8 mouse cellular contexts compared by ENCODE assay signal in the genomic region with DNA sequence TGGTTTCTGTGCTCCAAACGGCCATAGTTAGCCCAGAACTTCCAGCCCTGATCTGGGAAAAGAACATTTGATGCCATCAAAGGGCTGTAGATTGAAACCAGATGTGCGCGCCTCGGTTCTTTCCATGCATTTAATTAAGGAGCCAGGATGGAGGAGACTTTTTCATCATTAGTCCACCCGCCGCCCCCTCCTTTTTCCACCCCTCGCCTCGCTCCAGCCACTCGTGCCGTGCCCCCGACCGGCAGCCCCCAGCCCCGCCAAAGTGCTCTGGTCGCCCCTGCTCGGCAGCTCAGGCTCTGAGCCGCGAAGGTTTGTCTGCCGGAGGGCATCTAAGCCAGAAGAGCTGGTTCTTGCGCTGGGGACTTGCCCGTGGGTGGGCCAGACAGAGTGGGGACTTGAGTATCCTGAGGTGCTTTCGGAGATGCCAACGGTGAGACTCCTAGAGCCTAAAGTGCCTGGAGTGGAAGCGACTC. TPM values are rescaled to one million over a fixed set of nuclear protein-coding genes. Genes with fewer than 3 reads are reported as not detected.
DNase-seq lines count a peak whose midpoint lies in the region; ATAC-seq lines count a peak whose summit lies in the region.

No protein-coding gene starts in this region.

- intact Hi-C loops in heart, postnatal 14 days (cut with DNase I) = loop anchor here (5.0 kb wide), 6 partner anchors 63 to 163 kb away; a partner anchor contains a TSS

- 2% methylated on average over 23 of the region's 23 CpGs for WGBS in heart, embryonic 14.5 days
- 1% methylated on average over 23 of the region's 23 CpGs for WGBS in hindbrain, embryonic 14.5 days
- WGBS in midbrain, embryonic 14.5 days = 2% methylated on average over 23 of the region's 23 CpGs

- peaks cover 28% of the 10 kb centered on the region for H3K27me3 ChIP-seq in heart, embryonic 14.5 days (ENCODE audit: control insufficient read depth, insufficient read depth, low read length)
- H3K27me3 ChIP-seq in hindbrain, embryonic 14.5 days (ENCODE audit: control insufficient read depth, insufficient read depth, low read length) = peaks cover 70% of the 10 kb centered on the region
- H3K27me3 ChIP-seq in midbrain, embryonic 14.5 days (ENCODE audit: control insufficient read depth, insufficient read depth, low read length) = peaks cover 62% of the 10 kb centered on the region

- H3K4me1 ChIP-seq in heart, embryonic 14.5 days (ENCODE audit: control insufficient read depth in 2 of 2, insufficient read depth in 2 of 2, low read length in 2 of 2) = peaks cover 0 to 6% of the 10 kb centered on the region in 2 experiments; a peak in 2 of 4 replicates
- H3K4me1 ChIP-seq in hindbrain, embryonic 14.5 days (replicated peaks; ENCODE audit: control insufficient read depth, insufficient read depth, low read length) = peaks cover 35% of the 10 kb centered on the region
- peaks cover 19% of the 10 kb centered on the region for H3K4me1 ChIP-seq in midbrain, embryonic 14.5 days (ENCODE audit: control insufficient read depth, insufficient read depth, low read length)

- H3K27ac ChIP-seq in heart, embryonic 14.5 days (replicated peaks in 1 of 2; ENCODE audit: control insufficient read depth in 1 of 2, insufficient read depth in 1 of 2, low read depth in 2 of 2, low read length in 2 of 2) = 0 out of 4 replicates have a peak overlapping the region, but pooled peaks of 1 of the 2 experiments have one; percentile 12
- H3K27ac ChIP-seq in hindbrain, embryonic 14.5 days = no peak overlapping the region
- no peak overlapping the region for H3K27ac ChIP-seq in midbrain, embryonic 14.5 days (replicated peaks; ENCODE audit: low read depth, low read length)

- no peak for ATAC-seq in heart, embryonic 14.5 days (ENCODE audit: insufficient number of reproducible peaks, insufficient read depth, low FRiP score, low read depth)
- no peak for ATAC-seq in hindbrain, embryonic 14.5 days (ENCODE audit: low FRiP score)
- no peak for ATAC-seq in midbrain, embryonic 14.5 days (ENCODE audit: low FRiP score, low TSS enrichment)

- peak overlapping the region; percentile 97 for H3K4me2 ChIP-seq in heart, embryonic 14.5 days (ENCODE audit: low read length)
- peak overlapping the region; percentile 56 for H3K4me2 ChIP-seq in hindbrain, embryonic 14.5 days (replicated peaks)
- H3K4me2 ChIP-seq in midbrain, embryonic 14.5 days (ENCODE audit: low read length) = peak overlapping the region; percentile 75

- H3K4me3 ChIP-seq in heart, embryonic 14.5 days (ENCODE audit: control insufficient read depth in 1 of 2, insufficient read depth in 1 of 2, low read depth in 1 of 2, low read length in 2 of 2) = peak overlapping the region; percentile 26 to 69
- H3K4me3 ChIP-seq in hindbrain, embryonic 14.5 days (replicated peaks; ENCODE audit: low read length) = peak overlapping the region; percentile 16; the same call in 1 of the 2 replicates
- H3K4me3 ChIP-seq in midbrain, embryonic 14.5 days (replicated peaks; ENCODE audit: low read depth, low read length) = peak overlapping the region; percentile 39

- DNase-seq in heart, postnatal 14 days = no peak
- DNase-seq in embryo, embryonic 10.5 days (ENCODE audit: low spot score) = peak; percentile 85
- no peak for DNase-seq in hindbrain, embryonic 14.5 days (ENCODE audit: low spot score)
- DNase-seq in midbrain, embryonic 14.5 days = peak; percentile 40
- no peak for DNase-seq in right cerebral cortex, adult 18-20 months
- no peak for DNase-seq in natural killer cell, adult 2 months (ENCODE audit: low spot score in 2 of 2)
- no peak for DNase-seq in cerebellum, adult 11-12 months

- H3K9me3 ChIP-seq in heart, embryonic 14.5 days (ENCODE audit: control insufficient read depth, low read length) = no peaks in the 10 kb centered on the region
- H3K9me3 ChIP-seq in hindbrain, embryonic 14.5 days (ENCODE audit: control insufficient read depth, low read length) = no peaks in the 10 kb centered on the region
- H3K9me3 ChIP-seq in midbrain, embryonic 14.5 days (ENCODE audit: control insufficient read depth, low read length) = no peaks in the 10 kb centered on the region

- peak overlapping the region; percentile 80; the same call in 1 of the 2 replicates for H3K9ac ChIP-seq in heart, embryonic 14.5 days (ENCODE audit: low read length)
- no peak overlapping the region for H3K9ac ChIP-seq in hindbrain, embryonic 14.5 days
- H3K9ac ChIP-seq in midbrain, embryonic 14.5 days (replicated peaks; ENCODE audit: low read length) = no peak overlapping the region

- H3K36me3 ChIP-seq in heart, embryonic 14.5 days (ENCODE audit: control insufficient read depth, insufficient read depth, low read length) = no peaks in the 10 kb centered on the region
- H3K36me3 ChIP-seq in hindbrain, embryonic 14.5 days (replicated peaks; ENCODE audit: control insufficient read depth, insufficient read depth) = no peaks in the 10 kb centered on the region
- H3K36me3 ChIP-seq in midbrain, embryonic 14.5 days (ENCODE audit: control insufficient read depth, insufficient read depth, low read length) = no peaks in the 10 kb centered on the region

RNA-seq across cellular contexts. Expression of a gene that starts 1.4 kb away (rescaled TPM):
- polyA plus RNA-seq in heart, embryonic 14.5 days (2014; fragmentation: Nextera tagmentation; extraction: Ambion mirVana) = 8.9 and 9.0 TPM in 2 replicates
- 10 to 100 TPM; 30.5 to 31.9 TPM for total RNA-seq in heart, postnatal 14 days (2021)
- polyA plus RNA-seq in hindbrain, embryonic 14.5 days (2014; fragmentation: Nextera tagmentation; extraction: Ambion mirVana) = 4.6 and 5.3 TPM in 2 replicates
- polyA plus RNA-seq in midbrain, embryonic 14.5 days (2014; fragmentation: Nextera tagmentation; extraction: Ambion mirVana) = 0.84 and 3.5 TPM in 2 replicates

Comparison
In these comparisons a context has a peak if more than half of its experiments do, and no peak if none do; other contexts are left out.
1. DNase-seq: peak in embryo, embryonic 10.5 days (single experiment) and midbrain, embryonic 14.5 days (single experiment); none in heart, postnatal 14 days (0 of 2), hindbrain, embryonic 14.5 days (single experiment), right cerebral cortex, adult 18-20 months (single experiment), natural killer cell, adult 2 months (0 of 2) and cerebellum, adult 11-12 months (single experiment).
2. Peak in every context shown above with its lines, with median percentiles within 50 percentile points of each other: H3K4me2 ChIP-seq and H3K4me3 ChIP-seq.